28 mouse cellular contexts compared by ENCODE assay signal in genomic region chr5:21660850-21661249, GRCm38 (mm10). TPM values are rescaled to one million over a fixed set of nuclear protein-coding genes. Genes with fewer than 3 reads are reported as not detected.
DNase-seq lines count a peak whose midpoint lies in the region; ATAC-seq and TF ChIP-seq lines count a peak whose summit lies in the region.
"Had no signal": no experiment of that assay in that cellular context is flagged by ENCODE, and none has a peak within 500 bp of the region (broad histone marks: within the 10 kb centered on the region; RNA-seq: fewer than 3 reads in every experiment).

No protein-coding gene starts in this region.

- ATAC-seq in intestine, embryonic 14.5 days (replicated peaks; ENCODE audit: low FRiP score, low TSS enrichment, low read depth) = no peak
- no peak for ATAC-seq in intestine, postnatal 0 days
- ATAC-seq in lung, postnatal 0 days = no peak
- peak; percentile 27; the same call in 1 of the 2 replicates for ATAC-seq in forebrain, embryonic 14.5 days
- no peak for ATAC-seq in midbrain, embryonic 15.5 days (replicated peaks)
- ATAC-seq: CD4-positive, CD25-positive, alpha-beta regulatory T cell, adult 4 months; hindbrain, embryonic 16.5 days; intestine, embryonic 15.5 days had no signal

- H3K4me1 ChIP-seq in intestine, embryonic 14.5 days (replicated peaks; ENCODE audit: control insufficient read depth, insufficient read depth, low read length) = peaks cover 10% of the 10 kb centered on the region
- no peaks in the 10 kb centered on the region for H3K4me1 ChIP-seq in intestine, postnatal 0 days (replicated peaks; ENCODE audit: control insufficient read depth, insufficient read depth, low read length)
- no peaks in the 10 kb centered on the region; the same call in 1 of the 2 replicates for H3K4me1 ChIP-seq in lung, postnatal 0 days (ENCODE audit: insufficient read depth, low read depth, low read length)
- H3K4me1 ChIP-seq in forebrain, embryonic 14.5 days (ENCODE audit: control insufficient read depth, insufficient read depth, low read length) = no peaks in the 10 kb centered on the region
- no peaks in the 10 kb centered on the region for H3K4me1 ChIP-seq in midbrain, embryonic 15.5 days
- H3K4me1 ChIP-seq: embryonic facial prominence, embryonic 12.5 days; limb, embryonic 12.5 days; liver, embryonic 15.5 days had no signal

- DNase-seq in intestine, embryonic 14.5 days (ENCODE audit: low spot score) = no peak
- DNase-seq in lung, postnatal 0 days (ENCODE audit: low spot score) = peak; percentile 30
- no peak for DNase-seq in lung, adult 18-20 months
- peak; percentile 47 for DNase-seq in forebrain, embryonic 14.5 days (ENCODE audit: low spot score)
- DNase-seq in testis, postnatal 14 days (ENCODE audit: low spot score) = peak; percentile 56
- DNase-seq: adrenal gland, postnatal 25 days; cerebellum, adult 9-11 months; embryo, embryonic 11 days; gastrocnemius, postnatal 25 days; kidney, postnatal 4 days; lung, postnatal 36 days; thymus, postnatal 25 days had no signal

- WGBS in intestine, embryonic 14.5 days = 70% methylated on average over 6 of the region's 6 CpGs
- WGBS in intestine, postnatal 0 days = 79% methylated on average over 6 of the region's 6 CpGs
- 81% methylated on average over 6 of the region's 6 CpGs for WGBS in lung, postnatal 0 days
- WGBS in forebrain, embryonic 14.5 days = 57% methylated on average over 6 of the region's 6 CpGs
- 86% methylated on average over 6 of the region's 6 CpGs for WGBS in midbrain, embryonic 15.5 days

- TF ChIP-seq EP300 in lung, postnatal 0 days (IDR thresholded peaks at IDR 0.05) = no peak

- no peak overlapping the region for H3K9ac ChIP-seq in intestine, embryonic 14.5 days (ENCODE audit: low read length)
- H3K9ac ChIP-seq in intestine, postnatal 0 days (ENCODE audit: low read depth, low read length) = no peak overlapping the region
- H3K9ac ChIP-seq in lung, postnatal 0 days (replicated peaks; ENCODE audit: low read depth) = no peak overlapping the region
- H3K9ac ChIP-seq in forebrain, embryonic 14.5 days (ENCODE audit: low read length) = no peak overlapping the region
- H3K9ac ChIP-seq in midbrain, embryonic 15.5 days = no peak overlapping the region
- H3K9ac ChIP-seq: embryonic facial prominence, embryonic 12.5 days; heart, embryonic 15.5 days; intestine, embryonic 15.5 days; limb, embryonic 12.5 days; liver, embryonic 15.5 days; lung, embryonic 15.5 days; neural tube, embryonic 12.5 days had no signal

- H3K27ac ChIP-seq in intestine, embryonic 14.5 days (ENCODE audit: low read depth) = 0 out of 2 replicates have a peak overlapping the region, but pooled peaks have one; percentile 14
- H3K27ac ChIP-seq in intestine, postnatal 0 days (ENCODE audit: low read depth, low read length) = no peak overlapping the region
- no peak overlapping the region for H3K27ac ChIP-seq in lung, postnatal 0 days (ENCODE audit: low read length)
- peak overlapping the region; percentile 0; the same call in 1 of the 2 replicates for H3K27ac ChIP-seq in forebrain, embryonic 14.5 days (ENCODE audit: low read depth, low read length)
- H3K27ac ChIP-seq in midbrain, embryonic 15.5 days = no peak overlapping the region
- H3K27ac ChIP-seq: embryonic facial prominence, embryonic 12.5 days; heart, embryonic 10.5 days; heart, embryonic 15.5 days; intestine, embryonic 15.5 days; kidney, postnatal 0 days; limb, embryonic 12.5 days; liver, embryonic 15.5 days; lung, embryonic 15.5 days; neural tube, embryonic 12.5 days had no signal

- no peaks in the 10 kb centered on the region for H3K9me3 ChIP-seq in intestine, embryonic 14.5 days (ENCODE audit: control insufficient read depth, low read length)
- H3K9me3 ChIP-seq in intestine, postnatal 0 days (ENCODE audit: control insufficient read depth) = no peaks in the 10 kb centered on the region
- H3K9me3 ChIP-seq in lung, postnatal 0 days (ENCODE audit: low read length) = no peaks in the 10 kb centered on the region
- no peaks in the 10 kb centered on the region for H3K9me3 ChIP-seq in forebrain, embryonic 14.5 days (replicated peaks; ENCODE audit: control insufficient read depth, low read length)
- no peaks in the 10 kb centered on the region for H3K9me3 ChIP-seq in midbrain, embryonic 15.5 days
- H3K9me3 ChIP-seq: embryonic facial prominence, embryonic 12.5 days; heart, embryonic 10.5 days; heart, embryonic 15.5 days; intestine, embryonic 15.5 days; limb, embryonic 12.5 days; liver, embryonic 15.5 days; lung, embryonic 15.5 days; neural tube, embryonic 12.5 days had no signal

- H3K4me2 ChIP-seq in intestine, embryonic 14.5 days (ENCODE audit: low read length) = no peak overlapping the region
- H3K4me2 ChIP-seq in intestine, postnatal 0 days (replicated peaks; ENCODE audit: low read depth) = no peak overlapping the region
- no peak overlapping the region for H3K4me2 ChIP-seq in lung, postnatal 0 days (replicated peaks; ENCODE audit: low read depth, low read length)
- no peak overlapping the region for H3K4me2 ChIP-seq in forebrain, embryonic 14.5 days (ENCODE audit: low read length)
- no peak overlapping the region for H3K4me2 ChIP-seq in midbrain, embryonic 15.5 days
- H3K4me2 ChIP-seq: embryonic facial prominence, embryonic 12.5 days; heart, embryonic 15.5 days; intestine, embryonic 15.5 days; limb, embryonic 12.5 days; liver, embryonic 15.5 days; lung, embryonic 15.5 days; midbrain, embryonic 11.5 days; neural tube, embryonic 12.5 days had no signal

- no peaks in the 10 kb centered on the region for H3K27me3 ChIP-seq in intestine, embryonic 14.5 days (replicated peaks; ENCODE audit: control insufficient read depth, insufficient read depth, low read length)
- no peaks in the 10 kb centered on the region for H3K27me3 ChIP-seq in intestine, postnatal 0 days (replicated peaks; ENCODE audit: control insufficient read depth, insufficient read depth, low read length)
- H3K27me3 ChIP-seq in lung, postnatal 0 days (replicated peaks; ENCODE audit: insufficient read depth, low read length) = no peaks in the 10 kb centered on the region
- no peaks in the 10 kb centered on the region for H3K27me3 ChIP-seq in forebrain, embryonic 14.5 days (replicated peaks; ENCODE audit: control insufficient read depth, insufficient read depth, low read length)
- H3K27me3 ChIP-seq in midbrain, embryonic 15.5 days (replicated peaks) = no peaks in the 10 kb centered on the region
- H3K27me3 ChIP-seq: embryonic facial prominence, embryonic 12.5 days; heart, embryonic 15.5 days; intestine, embryonic 15.5 days; limb, embryonic 12.5 days; liver, embryonic 15.5 days; lung, embryonic 15.5 days; neural tube, embryonic 12.5 days had no signal

- no peak for TF ChIP-seq CTCF in intestine, postnatal 0 days (IDR thresholded peaks at IDR 0.05; ENCODE audit: low read depth)
- TF ChIP-seq CTCF in lung, postnatal 0 days (IDR thresholded peaks at IDR 0.05) = no peak

- no peak overlapping the region for H3K4me3 ChIP-seq in intestine, embryonic 14.5 days (ENCODE audit: low read depth, low read length)
- no peak overlapping the region for H3K4me3 ChIP-seq in intestine, postnatal 0 days (ENCODE audit: low read depth, low read length)
- H3K4me3 ChIP-seq in lung, postnatal 0 days (ENCODE audit: low read depth, low read length) = no peak overlapping the region
- no peak overlapping the region for H3K4me3 ChIP-seq in forebrain, embryonic 14.5 days (ENCODE audit: low read depth, low read length)
- H3K4me3 ChIP-seq in midbrain, embryonic 15.5 days = no peak overlapping the region
- H3K4me3 ChIP-seq: embryonic facial prominence, embryonic 12.5 days; heart, embryonic 10.5 days; heart, embryonic 15.5 days; intestine, embryonic 15.5 days; limb, embryonic 12.5 days; liver, embryonic 15.5 days; lung, embryonic 15.5 days; myocyte; neural tube, embryonic 12.5 days had no signal

- peaks cover 37% of the 10 kb centered on the region for H3K36me3 ChIP-seq in intestine, embryonic 14.5 days (ENCODE audit: control insufficient read depth, insufficient read depth, low read length)
- H3K36me3 ChIP-seq in intestine, postnatal 0 days (ENCODE audit: control insufficient read depth, insufficient read depth) = peaks cover 17% of the 10 kb centered on the region
- H3K36me3 ChIP-seq in lung, postnatal 0 days (ENCODE audit: insufficient read depth, low read length) = peaks cover 3% of the 10 kb centered on the region; the same call in 1 of the 2 replicates
- H3K36me3 ChIP-seq in forebrain, embryonic 14.5 days (ENCODE audit: control insufficient read depth, insufficient read depth, low read length) = peaks cover 81% of the 10 kb centered on the region
- H3K36me3 ChIP-seq in midbrain, embryonic 15.5 days (replicated peaks) = peaks cover 28% of the 10 kb centered on the region

RNA-seq across cellular contexts. Expression of gene Armc10, which starts 15.2 kb away (rescaled TPM):
- polyA plus RNA-seq in intestine, embryonic 14.5 days (2014; fragmentation: Nextera tagmentation; extraction: Ambion mirVana) = 52.3 and 56.8 TPM in 2 replicates
- polyA plus RNA-seq in intestine, postnatal 0 days (2015; fragmentation: Nextera tagmentation; extraction: Ambion mirVana) = 15.0 and 15.6 TPM in 2 replicates
- polyA plus RNA-seq in lung, postnatal 0 days (2015; fragmentation: Nextera tagmentation; extraction: Ambion mirVana) = 30.1 and 33.4 TPM in 2 replicates
- 93.3 and 101 TPM in 2 replicates for polyA plus RNA-seq in forebrain, embryonic 14.5 days (2014; fragmentation: Nextera tagmentation; extraction: Ambion mirVana)
- 58.3 and 60.2 TPM in 2 replicates for polyA plus RNA-seq in midbrain, embryonic 15.5 days (2015; fragmentation: Nextera tagmentation; extraction: Ambion mirVana)

RNA-seq across cellular contexts. Expression of gene Fbxl13, which starts 15.4 kb away (rescaled TPM):
- 0.23 and 0.35 TPM in 2 replicates for polyA plus RNA-seq in intestine, embryonic 14.5 days (2014; fragmentation: Nextera tagmentation; extraction: Ambion mirVana)
- polyA plus RNA-seq in intestine, postnatal 0 days (2015; fragmentation: Nextera tagmentation; extraction: Ambion mirVana) = 0.07 and 0.08 TPM in 2 replicates
- polyA plus RNA-seq in lung, postnatal 0 days (2015; fragmentation: Nextera tagmentation; extraction: Ambion mirVana) = 1.1 and 1.2 TPM in 2 replicates
- 0.10 and 0.18 TPM in 2 replicates for polyA plus RNA-seq in forebrain, embryonic 14.5 days (2014; fragmentation: Nextera tagmentation; extraction: Ambion mirVana)
- 0.27 and 0.39 TPM in 2 replicates for polyA plus RNA-seq in midbrain, embryonic 15.5 days (2015; fragmentation: Nextera tagmentation; extraction: Ambion mirVana)
- polyA plus RNA-seq: CD4-positive, CD25-positive, alpha-beta regulatory T cell, adult 4 months; liver, adult 2 months had no signal

RNA-seq across cellular contexts. Expression of gene Napepld, which starts 40.3 kb away (rescaled TPM):
- 4.2 and 5.1 TPM in 2 replicates for polyA plus RNA-seq in intestine, embryonic 14.5 days (2014; fragmentation: Nextera tagmentation; extraction: Ambion mirVana)
- polyA plus RNA-seq in intestine, postnatal 0 days (2015; fragmentation: Nextera tagmentation; extraction: Ambion mirVana) = 2.1 and 2.3 TPM in 2 replicates
- 2.1 and 2.5 TPM in 2 replicates for polyA plus RNA-seq in lung, postnatal 0 days (2015; fragmentation: Nextera tagmentation; extraction: Ambion mirVana)
- polyA plus RNA-seq in forebrain, embryonic 14.5 days (2014; fragmentation: Nextera tagmentation; extraction: Ambion mirVana) = 4.5 and 4.6 TPM in 2 replicates
- polyA plus RNA-seq in midbrain, embryonic 15.5 days (2015; fragmentation: Nextera tagmentation; extraction: Ambion mirVana) = 2.5 and 2.8 TPM in 2 replicates

Comparison
In these comparisons a context has a peak if more than half of its experiments do, and no peak if none do; other contexts are left out.
1. DNase-seq: peak in lung, postnatal 0 days (single experiment), forebrain, embryonic 14.5 days (single experiment) and testis, postnatal 14 days (single experiment); none in intestine, embryonic 14.5 days (single experiment) and lung, adult 18-20 months (0 of 2).
2. H3K27ac ChIP-seq: peak in intestine, embryonic 14.5 days (single experiment) and forebrain, embryonic 14.5 days (single experiment); none in intestine, postnatal 0 days (single experiment), lung, postnatal 0 days (single experiment) and midbrain, embryonic 15.5 days (single experiment).